Mouse (Mus musculus): ENCODE measurements around the gene Med16. TPM values are rescaled to one million over a fixed set of nuclear protein-coding genes. Genes with fewer than 3 reads are reported as not detected.

Med16 gene
- polyA plus RNA-seq (2012; rRNA removed), result 82.9 and 84.0 TPM in 2 replicates

DNA sequence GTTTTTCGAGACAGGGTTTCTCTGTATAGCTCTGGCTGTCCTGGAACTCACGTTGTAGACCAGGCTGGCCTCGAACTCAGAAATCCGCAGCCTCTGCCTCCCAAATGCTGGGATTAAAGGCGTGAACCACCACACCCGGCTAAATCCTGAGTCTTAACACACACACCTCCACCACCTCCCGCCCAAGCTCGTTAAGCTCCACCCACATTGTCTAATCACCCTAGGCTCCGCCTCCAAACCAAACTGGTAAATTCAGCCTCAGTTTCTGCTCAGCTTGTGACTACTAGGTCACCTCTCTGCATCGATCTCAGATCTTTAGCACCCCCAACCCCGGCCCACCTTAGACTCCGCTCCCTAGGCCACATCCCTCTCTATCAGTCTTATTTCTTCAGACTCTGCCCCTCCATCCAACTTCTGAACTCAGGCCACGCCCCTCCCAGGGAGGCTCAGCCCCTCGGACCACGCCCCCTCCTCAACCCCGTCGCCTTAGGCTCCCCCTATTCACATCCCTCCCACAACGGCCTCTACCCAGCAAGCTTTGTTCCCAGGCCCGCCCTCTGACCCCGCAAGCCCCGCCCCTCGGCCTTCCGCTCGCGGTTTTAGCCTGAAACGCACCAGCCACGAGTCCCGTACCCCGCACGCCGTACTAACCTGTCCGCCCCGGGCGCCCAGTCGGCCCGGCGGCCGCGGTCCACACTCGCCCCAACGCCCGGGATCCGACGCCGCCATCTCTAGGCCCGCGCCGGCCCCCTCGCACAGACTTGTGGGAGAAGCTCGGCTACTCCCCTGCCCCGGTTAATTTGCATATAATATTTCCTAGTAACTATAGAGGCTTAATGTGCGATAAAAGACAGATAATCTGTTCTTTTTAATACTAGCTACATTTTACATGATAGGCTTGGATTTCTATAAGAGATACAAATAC, at the start of gene Med16:
Gene Med16, minus strand, starts transcription at position 757 of the 925 bp plus-strand sequence.

DNA sequence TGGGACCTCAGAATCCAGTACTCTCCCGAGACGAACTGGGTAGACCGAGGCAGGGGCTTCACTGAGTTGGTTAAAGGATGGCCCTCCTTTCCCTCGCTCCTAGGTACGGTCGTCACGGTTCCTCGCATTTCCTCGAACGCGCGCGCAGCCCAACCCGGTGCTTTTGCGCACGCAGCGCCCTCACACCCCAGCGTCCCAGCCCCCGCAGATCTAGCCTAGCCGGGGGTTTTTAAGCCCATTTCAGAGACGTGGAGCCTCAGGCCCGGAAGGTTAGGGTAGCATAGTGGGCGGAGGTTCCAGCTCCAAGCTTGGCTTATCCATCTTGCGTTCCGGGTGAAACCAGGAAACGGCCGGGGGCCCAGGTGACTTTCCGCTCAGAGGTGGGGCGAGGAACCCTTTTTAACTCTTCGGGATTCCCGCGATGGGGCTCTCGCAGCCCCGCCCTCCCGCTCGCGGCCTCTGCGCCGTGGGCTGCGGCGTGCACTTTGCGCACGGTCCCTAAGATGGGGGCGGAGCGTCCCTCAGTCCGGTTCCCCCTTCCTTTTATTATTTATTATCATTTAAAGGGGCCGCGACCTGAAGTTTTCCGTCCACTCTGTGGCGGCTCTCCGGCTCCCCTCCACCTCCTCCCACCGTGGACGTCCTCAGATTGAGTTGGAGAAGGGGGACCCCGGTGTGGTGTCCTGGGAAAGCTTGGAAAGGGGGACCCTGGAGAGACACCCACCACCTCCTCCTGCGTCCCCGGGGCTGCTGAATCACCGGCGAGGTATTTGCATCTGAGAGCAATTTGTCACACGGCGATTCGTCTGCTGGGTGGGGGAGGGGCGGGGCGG, 18.0 kb upstream of the Med16 start, which contains the start of gene Arid3a:
Gene Arid3a, plus strand, starts transcription at position 553 of the 833 bp plus-strand sequence.

DNA sequence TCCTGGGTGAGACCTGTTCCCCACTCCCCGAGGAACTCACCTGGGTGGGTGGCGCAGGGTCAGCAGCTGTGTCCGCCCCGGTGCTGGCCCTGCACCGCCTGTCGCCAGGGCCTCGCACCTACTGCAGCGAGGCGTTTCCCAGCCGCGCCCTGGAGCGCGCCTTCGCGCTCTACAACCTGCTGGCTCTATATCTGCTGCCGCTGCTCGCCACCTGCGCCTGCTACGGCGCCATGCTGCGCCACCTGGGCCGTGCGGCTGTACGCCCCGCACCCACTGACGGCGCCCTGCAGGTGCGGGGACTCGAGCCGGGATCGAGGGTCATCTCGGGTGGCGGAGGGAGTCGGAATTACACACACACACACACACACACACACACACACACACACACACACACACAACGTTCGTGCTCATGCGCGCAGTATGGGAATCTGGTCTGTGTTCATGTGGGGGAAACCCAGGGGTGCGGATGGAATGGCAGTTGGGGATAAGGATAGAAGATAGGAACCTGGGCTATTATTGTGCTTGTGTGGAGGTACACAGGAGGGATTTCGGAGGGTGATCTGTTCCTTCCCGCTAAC, 12.3 kb upstream of the Med16 start, which contains the start of gene R3hdm4:
Gene R3hdm4, minus strand, starts transcription at position 251 of the 578 bp plus-strand sequence.

DNA sequence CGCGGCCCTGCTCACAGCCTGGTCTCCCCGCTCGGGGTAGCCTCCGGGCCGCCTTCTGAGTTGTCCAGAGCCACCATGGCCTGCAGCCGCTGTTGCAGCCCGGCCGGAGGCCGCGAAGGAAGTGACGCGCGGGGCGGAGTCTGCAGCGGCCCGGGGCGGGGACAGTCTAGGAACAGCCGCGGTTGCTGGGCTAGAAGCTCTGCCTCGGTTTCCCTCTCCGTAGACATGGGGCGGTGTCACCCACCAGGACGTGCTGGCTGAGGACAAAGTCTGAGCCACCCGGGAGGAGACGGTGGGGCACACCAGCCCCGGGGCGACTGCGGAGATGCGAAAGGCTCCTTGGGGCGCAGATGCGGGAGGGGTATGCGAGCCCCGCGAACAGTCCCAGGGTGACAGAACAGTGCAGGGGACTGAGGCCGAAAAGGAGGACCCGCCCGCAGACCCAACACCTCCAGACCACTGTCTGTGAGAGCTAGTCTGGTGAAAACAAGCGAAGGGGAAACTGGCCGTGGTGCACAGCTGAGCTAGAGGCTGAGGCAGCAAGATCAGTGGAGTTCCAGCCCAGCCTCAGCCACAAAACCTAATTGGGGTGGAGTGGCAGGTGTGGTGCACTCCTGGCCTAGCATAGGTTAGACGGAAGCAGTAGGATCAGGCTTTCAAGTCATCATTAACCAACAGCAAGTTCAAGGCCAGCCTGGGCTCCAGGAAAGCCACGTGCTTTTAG, 8.2 kb upstream of the Med16 start, which contains the start of gene Kiss1r:
Gene Kiss1r, plus strand, starts transcription at position 164 of the 724 bp plus-strand sequence.

DNA sequence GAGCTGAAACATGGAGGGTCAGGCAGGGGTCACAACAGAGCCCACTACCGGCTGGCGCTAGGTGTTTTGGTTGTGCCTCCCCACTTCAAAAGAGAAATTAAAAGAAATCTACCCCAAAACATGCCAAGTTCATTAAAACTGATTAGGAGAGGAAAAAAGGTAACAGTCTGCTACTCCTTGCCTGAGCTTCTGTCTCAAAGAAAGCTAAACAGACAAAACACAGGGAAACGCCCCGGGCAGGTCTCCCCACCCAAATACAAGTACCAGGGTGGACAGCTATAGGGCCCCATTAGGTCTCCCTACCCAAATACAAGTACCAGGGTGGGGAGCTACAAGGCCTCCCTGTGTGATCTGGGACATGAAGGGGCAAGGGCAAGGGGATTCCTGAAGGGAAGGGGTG, 1.8 kb upstream of the Med16 start, which contains the start of gene Gm26602:
Gene Gm26602, plus strand, starts transcription at position 301 of the 400 bp plus-strand sequence.

DNA sequence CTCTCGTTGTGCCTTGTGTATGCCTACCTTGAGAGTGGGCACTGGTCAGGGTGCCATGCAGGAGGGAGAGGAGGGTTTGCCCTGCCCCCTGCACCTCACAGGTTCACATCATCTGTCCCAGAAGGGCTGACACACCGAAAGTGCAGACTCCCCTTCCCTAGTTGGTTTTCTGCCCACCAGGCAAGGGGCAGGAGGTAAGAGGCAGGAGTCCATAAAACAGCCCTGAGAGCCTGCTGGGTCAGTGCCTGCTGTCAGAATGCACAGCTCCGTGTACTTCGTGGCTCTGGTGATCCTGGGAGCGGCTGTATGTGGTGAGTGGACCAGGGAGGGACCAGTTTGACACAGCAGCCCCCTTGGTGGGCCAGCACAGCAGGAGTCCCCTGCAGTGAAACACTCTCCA, 18.1 kb downstream of the Med16 start, which contains the start of gene Cfd:
Gene Cfd, plus strand, starts transcription at position 184 of the 400 bp plus-strand sequence.

DNA sequence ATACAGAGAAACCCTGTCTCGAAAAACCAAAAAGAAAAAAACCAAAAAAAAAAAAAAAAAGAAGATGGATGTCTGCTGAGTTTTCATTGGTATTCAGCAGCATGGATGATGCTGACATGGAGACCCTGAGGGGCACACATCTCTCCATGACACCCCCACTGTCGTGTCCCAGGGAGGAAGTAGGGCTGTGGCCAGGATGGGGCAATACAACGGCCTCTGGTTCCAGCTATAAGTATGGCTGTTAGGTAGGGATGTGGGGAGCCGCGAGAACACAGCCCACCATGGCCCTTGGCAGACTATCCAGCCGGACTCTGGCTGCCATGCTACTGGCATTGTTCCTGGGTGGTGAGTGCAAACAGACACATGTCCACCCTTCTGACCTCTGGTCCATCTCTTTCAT, 22.7 kb downstream of the Med16 start, which contains the start of gene Elane:
Gene Elane, plus strand, starts transcription at position 194 of the 400 bp plus-strand sequence.

DNA sequence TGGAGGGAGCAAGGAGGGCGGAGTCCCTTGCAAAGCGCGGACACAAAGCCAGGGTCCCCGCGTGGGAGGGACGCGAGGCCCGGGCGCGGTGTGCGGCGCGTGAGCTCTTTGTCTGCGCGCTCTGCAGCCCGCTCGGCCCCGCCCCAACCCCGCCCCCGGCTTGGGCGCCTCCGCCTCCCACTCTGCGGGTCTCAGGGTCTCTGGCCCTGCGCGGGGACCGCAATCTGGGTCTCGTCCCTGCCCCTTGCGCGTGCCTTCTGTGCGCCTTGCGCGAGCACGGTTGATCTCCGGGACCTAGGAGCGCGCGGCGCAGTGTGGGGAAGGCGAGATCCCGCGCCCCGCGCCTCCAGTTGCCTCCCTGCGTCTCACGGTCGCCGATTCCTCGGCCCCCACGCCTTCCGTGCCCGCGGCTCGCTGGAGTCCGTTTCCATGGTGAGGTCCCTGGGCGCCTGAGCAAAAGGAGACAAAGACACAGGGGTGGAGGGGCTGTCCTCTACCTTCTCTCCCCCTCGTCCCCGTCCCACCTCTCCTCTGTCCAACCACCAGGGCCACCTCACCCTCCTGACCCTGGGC, 34.3 kb downstream of the Med16 start, which contains the start of the genes Prtn3 and Plppr3:
Gene Prtn3, plus strand, starts transcription at position 187 of the 573 bp plus-strand sequence.
Gene Plppr3, minus strand, starts transcription at position 345 of the 573 bp plus-strand sequence.

DNA sequence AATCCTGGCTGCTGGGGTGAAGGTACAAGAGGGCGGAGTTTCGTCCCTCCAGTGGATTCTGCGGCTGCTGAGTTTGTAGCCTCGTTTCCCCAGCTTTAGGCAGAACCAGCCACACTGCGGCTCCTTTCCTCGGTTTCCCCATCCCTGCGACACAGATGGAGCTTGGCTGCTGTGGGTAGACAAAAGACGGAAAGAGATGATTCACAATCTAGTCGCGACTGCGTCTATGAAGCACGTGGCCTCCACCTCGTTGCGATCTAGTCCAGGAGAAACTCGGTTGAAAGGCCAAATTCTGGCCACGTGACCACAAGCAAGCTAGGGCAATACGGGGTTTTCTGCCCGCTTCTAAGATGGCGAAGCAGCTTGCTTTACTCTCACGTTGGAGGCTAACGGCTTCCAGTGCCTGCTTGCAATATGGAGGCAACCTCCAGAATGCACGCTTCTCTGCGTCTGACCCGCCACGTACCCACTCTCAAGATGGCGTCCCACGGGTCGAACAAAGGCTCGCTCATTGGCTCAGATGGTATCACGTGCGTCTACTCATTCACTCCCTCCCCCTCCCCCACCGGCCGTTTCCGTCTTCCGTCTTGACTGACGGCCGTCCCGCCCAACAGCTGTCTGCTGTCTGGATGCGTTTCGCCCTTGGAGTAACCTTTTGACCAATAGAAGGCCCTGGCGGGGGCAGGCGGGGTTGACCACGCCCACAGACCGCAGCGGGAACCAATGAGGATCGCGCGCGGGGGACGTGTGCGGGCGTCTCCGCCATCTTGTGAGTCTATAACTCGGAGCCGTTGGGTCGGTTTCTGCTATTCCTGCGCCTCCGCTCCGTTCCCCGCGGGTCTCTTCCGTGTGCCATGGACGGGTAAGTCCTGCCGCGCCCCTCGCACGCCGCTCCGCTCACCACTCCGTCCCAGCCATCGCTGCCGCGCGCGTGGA, 54.6 kb downstream of the Med16 start, which contains the start of gene Ptbp1:
Gene Ptbp1, plus strand, starts transcription at position 568 of the 936 bp plus-strand sequence.

Other genes starting within 250 kb of the Med16 start
- gene Madcam1, start 244.4 kb downstream of the Med16 start, polyA plus RNA-seq (2012; rRNA removed), result 6.3 and 9.1 TPM in 2 replicates
- gene Tpgs1, start 239.6 kb downstream of the Med16 start, polyA plus RNA-seq (2012; rRNA removed), result 105 and 121 TPM in 2 replicates
- 155 and 246 TPM in 2 replicates for gene Cdc34, start 226.7 kb downstream of the Med16 start, polyA plus RNA-seq (2012; rRNA removed)
- 0.47 and 0.66 TPM in 2 replicates for gene Gzmm, start 219.9 kb downstream of the Med16 start, polyA plus RNA-seq (2012; rRNA removed)
- 1,066 and 1,188 TPM in 2 replicates for gene Bsg, start 204.4 kb downstream of the Med16 start, polyA plus RNA-seq (2012; rRNA removed)
- gene Hcn2, start 192.3 kb downstream of the Med16 start, polyA plus RNA-seq (2012; rRNA removed), result 23.7 and 26.9 TPM in 2 replicates
- gene Polrmt, start 162.3 kb downstream of the Med16 start, polyA plus RNA-seq (2012; rRNA removed), result 71.0 and 77.4 TPM in 2 replicates
- 0.13 TPM in 1 of 2 replicates, not detected in the other for gene Fgf22, start 153.8 kb downstream of the Med16 start, polyA plus RNA-seq (2012; rRNA removed)
- gene Rnf126, start 142.0 kb downstream of the Med16 start, polyA plus RNA-seq (2012; rRNA removed), result 192 and 253 TPM in 2 replicates
- 42.9 and 43.6 TPM in 2 replicates for gene Fstl3, start 131.7 kb downstream of the Med16 start, polyA plus RNA-seq (2012; rRNA removed)
- 0.06 and 0.23 TPM in 2 replicates for gene Prss57, start 118.0 kb downstream of the Med16 start, polyA plus RNA-seq (2012; rRNA removed)
- gene Palm, start 115.4 kb downstream of the Med16 start, polyA plus RNA-seq (2012; rRNA removed), result 35.1 and 37.1 TPM in 2 replicates
- 267 and 317 TPM in 2 replicates for gene Misp, start 87.9 kb downstream of the Med16 start, polyA plus RNA-seq (2012; rRNA removed)
- 273 and 314 TPM in 2 replicates for gene Ptbp1, start 54.5 kb downstream of the Med16 start, polyA plus RNA-seq (2012; rRNA removed)
- 2.2 and 2.6 TPM in 2 replicates for gene Prtn3, start 34.4 kb downstream of the Med16 start, polyA plus RNA-seq (2012; rRNA removed)
- gene Plppr3, start 34.3 kb downstream of the Med16 start, polyA plus RNA-seq (2012; rRNA removed), result 4.2 and 6.4 TPM in 2 replicates
- 0.15 TPM in 1 of 2 replicates, not detected in the other for gene Elane, start 22.7 kb downstream of the Med16 start, polyA plus RNA-seq (2012; rRNA removed)
- gene Cfd, start 18.1 kb downstream of the Med16 start, polyA plus RNA-seq (2012; rRNA removed), result 295 and 596 TPM in 2 replicates
- not detected in 2 replicates for gene Gm26602, start 1.9 kb upstream of the Med16 start, polyA plus RNA-seq (2012; rRNA removed)
- 9.5 and 12.7 TPM in 2 replicates for gene Kiss1r, start 8.0 kb upstream of the Med16 start, polyA plus RNA-seq (2012; rRNA removed)
- 358 and 384 TPM in 2 replicates for gene R3hdm4, start 12.3 kb upstream of the Med16 start, polyA plus RNA-seq (2012; rRNA removed)
- gene Arid3a, start 18.1 kb upstream of the Med16 start, polyA plus RNA-seq (2012; rRNA removed), result 7.1 and 9.2 TPM in 2 replicates
- 43.3 and 45.7 TPM in 2 replicates for gene Wdr18, start 51.2 kb upstream of the Med16 start, polyA plus RNA-seq (2012; rRNA removed)
- gene Grin3b, start 61.8 kb upstream of the Med16 start, polyA plus RNA-seq (2012; rRNA removed), result not detected in 2 replicates
- 384 and 485 TPM in 2 replicates for gene Tmem259, start 75.4 kb upstream of the Med16 start, polyA plus RNA-seq (2012; rRNA removed)
- 79.8 and 98.8 TPM in 2 replicates for gene Cnn2, start 79.7 kb upstream of the Med16 start, polyA plus RNA-seq (2012; rRNA removed)
- gene Abca7, start 87.6 kb upstream of the Med16 start, polyA plus RNA-seq (2012; rRNA removed), result 40.3 and 43.6 TPM in 2 replicates
- gene Arhgap45, start 107.7 kb upstream of the Med16 start, polyA plus RNA-seq (2012; rRNA removed), result 24.6 and 25.0 TPM in 2 replicates
- gene Polr2e, start 130.9 kb upstream of the Med16 start, polyA plus RNA-seq (2012; rRNA removed), result 179 and 185 TPM in 2 replicates
- gene Gpx4, start 138.2 kb upstream of the Med16 start, polyA plus RNA-seq (2012; rRNA removed), result 332 and 514 TPM in 2 replicates
- gene Sbno2, start 196.6 kb upstream of the Med16 start, polyA plus RNA-seq (2012; rRNA removed), result 82.3 and 100 TPM in 2 replicates
- 125 and 133 TPM in 2 replicates for gene Stk11, start 206.9 kb upstream of the Med16 start, polyA plus RNA-seq (2012; rRNA removed)
- gene Atp5d, start 229.7 kb upstream of the Med16 start, polyA plus RNA-seq (2012; rRNA removed), result 2,828 and 3,041 TPM in 2 replicates
- gene Cbarp, start 231.9 kb upstream of the Med16 start, polyA plus RNA-seq (2012; rRNA removed), result 14.1 and 17.1 TPM in 2 replicates
- gene Midn, start 239.3 kb upstream of the Med16 start, polyA plus RNA-seq (2012; rRNA removed), result 174 and 187 TPM in 2 replicates